Mouse (Mus musculus) kidney, adult 8-10 months (tissue): Measurements from ENCODE around the gene Fndc5.

Source experiments
- DNase-seq, 2 experiments: peaks; one replicate each; pipeline ENCODE4 v3.0.0; 2022

Fndc5 gene

GRCm38 (mm10) chr4:129136579-129137391 is at the start of gene Fndc5:
Gene Fndc5 (plus strand): TSS chr4:129136999.
- no peak for DNase-seq

GRCm38 (mm10) chr4:129087850-129088249 is 48.9 kb upstream of the Fndc5 start:
- no peak for DNase-seq

GRCm38 (mm10) chr4:129095276-129095675 is 41.5 kb upstream of the Fndc5 start:
- no peak for DNase-seq

GRCm38 (mm10) chr4:129097006-129097405 is 39.8 kb upstream of the Fndc5 start:
- no peak for DNase-seq

- no peak for DNase-seq
Observed at GRCm38 (mm10) chr4:129102133-129102829, 34.5 kb upstream of the Fndc5 start.

- DNase-seq, result no peak
Observed at GRCm38 (mm10) chr4:129105356-129105755, 31.4 kb upstream of the Fndc5 start, which contains the start of gene Tmem54. Gene Tmem54 (plus strand): TSS chr4:129105548.

GRCm38 (mm10) chr4:129106073-129106472 is 30.7 kb upstream of the Fndc5 start:
- no peak for DNase-seq

- no peak for DNase-seq
Observed at GRCm38 (mm10) chr4:129107348-129107899, 29.4 kb upstream of the Fndc5 start.

- no peak for DNase-seq
Observed at GRCm38 (mm10) chr4:129108624-129109023, 28.2 kb upstream of the Fndc5 start.

- no peak for DNase-seq
Observed at GRCm38 (mm10) chr4:129110804-129111203, 26.0 kb upstream of the Fndc5 start.

GRCm38 (mm10) chr4:129111350-129111749 is 25.4 kb upstream of the Fndc5 start:
- DNase-seq, result no peak

- DNase-seq, result no peak
Observed at GRCm38 (mm10) chr4:129112231-129112630, 24.6 kb upstream of the Fndc5 start.

GRCm38 (mm10) chr4:129113083-129113988 is 23.5 kb upstream of the Fndc5 start:
- peak; percentile 44 to 55 for DNase-seq

GRCm38 (mm10) chr4:129116703-129117102 is 20.1 kb upstream of the Fndc5 start:
- DNase-seq, result no peak

GRCm38 (mm10) chr4:129117720-129118510 is 18.9 kb upstream of the Fndc5 start:
- DNase-seq, result no peak

GRCm38 (mm10) chr4:129119708-129120107 is 17.1 kb upstream of the Fndc5 start:
- DNase-seq, result no peak

GRCm38 (mm10) chr4:129120520-129121445 is 16.0 kb upstream of the Fndc5 start:
- DNase-seq, result peak in 1 of 2 experiments; percentile 45

- no peak for DNase-seq
Observed at GRCm38 (mm10) chr4:129121569-129122086, 15.2 kb upstream of the Fndc5 start, which contains the start of gene Hpca. Gene Hpca (minus strand): TSS chr4:129122036.

- no peak for DNase-seq
Observed at GRCm38 (mm10) chr4:129122107-129122506, 14.7 kb upstream of the Fndc5 start.

- no peak for DNase-seq
Observed at GRCm38 (mm10) chr4:129122719-129123118, 14.1 kb upstream of the Fndc5 start.
